Mouse (Mus musculus) liver, embryonic 14.5 days (tissue): ENCODE measurements at regions not wholly inside any gene's neighbourhood (a gene's known extent, or its start where the extent isn't known, plus 50 kb on each side); places are given as distances from the start of the nearest gene placed in this dataset.

Source experiments
- ATAC-seq: fragments of 200-750 bp; cut with Nextera tagmentation; 2 replicates; pipeline ENCODE4 v1.8.0; 2017; ENCODE audit warnings: moderate number of reproducible peaks, mild to moderate bottlenecking, moderate library complexity; ENCODE audit not compliant: insufficient read depth
- DNase-seq, 3 experiments: peaks; one replicate each; pipeline ENCODE4 v3.0.0-alpha.2; 2012 to 2013; ENCODE audit warnings: low read depth in 3 of 3, low spot score in 3 of 3
- H3K27ac ChIP-seq: fragments of 300-500 bp; sonication (generic); 2 replicates; pipeline ENCODE4 v1.5.1; 2014; ENCODE audit warnings: moderate library complexity, mild to moderate bottlenecking, control low read depth, inconsistent platforms
- H3K27me3 ChIP-seq: fragments of 300-500 bp; sonication (generic); 2 replicates; pipeline ENCODE4 v1.6.1; 2014; ENCODE audit warnings: mild to moderate bottlenecking, low read length, moderate library complexity; ENCODE audit not compliant: control insufficient read depth, insufficient read depth
- H3K36me3 ChIP-seq: fragments of 300-500 bp; sonication (generic); replicated peaks from 2 replicates; pipeline ENCODE4 v1.6.1; 2014; ENCODE audit warnings: low read depth; ENCODE audit not compliant: control insufficient read depth, insufficient read depth
- H3K4me1 ChIP-seq, 2 experiments: fragments of 200-500 bp in 1 of 2; fragments of 300-500 bp in 1 of 2; sonication (generic) in 1 of 2; replicated peaks; 2 replicates each; pipeline ENCODE4 v1.6.1; 2012 to 2014; ENCODE audit warnings: antibody characterized with exemption in 1 of 2, inconsistent platforms in 1 of 2, low read length in 1 of 2; ENCODE audit not compliant: control insufficient read depth in 2 of 2, insufficient read depth in 2 of 2
- H3K4me2 ChIP-seq: fragments of 300-500 bp; sonication (generic); 2 replicates; pipeline ENCODE4 v1.6.1; 2014; ENCODE audit warnings: low read depth, mild to moderate bottlenecking, control low read depth, moderate library complexity
- H3K4me3 ChIP-seq, 2 experiments: fragments of 200-500 bp in 1 of 2; fragments of 300-500 bp in 1 of 2; sonication (generic) in 1 of 2; 2 replicates each; pipeline ENCODE4 v1.5.1; 2012 to 2014; ENCODE audit warnings: low read depth in 2 of 2, low read length in 2 of 2, mild to moderate bottlenecking in 2 of 2, control low read depth in 1 of 2, inconsistent platforms in 1 of 2, moderate library complexity in 1 of 2; ENCODE audit not compliant: insufficient read depth in 1 of 2
- H3K9ac ChIP-seq: fragments of 300-500 bp; sonication (generic); replicated peaks from 2 replicates; pipeline ENCODE4 v1.6.1; 2014; ENCODE audit warnings: mild to moderate bottlenecking, control low read depth, moderate library complexity
- H3K9me3 ChIP-seq: fragments of 300-500 bp; sonication (generic); 2 replicates; pipeline ENCODE4 v1.6.1; 2016; ENCODE audit warnings: low read length, mixed read lengths; ENCODE audit not compliant: control insufficient read depth
- CTCF ChIP-seq: IDR thresholded peaks from 2 replicates; pipeline ENCODE4 v1.5.1; 2016; ENCODE audit warnings: antibody characterized with exemption, low read depth, control low read depth
- EP300 ChIP-seq: IDR thresholded peaks from 2 replicates; pipeline ENCODE4 v1.6.1; 2016; ENCODE audit warnings: antibody characterized with exemption, low read depth
- WGBS: fragments of 180-500 bp; shearing (Covaris S2); extraction: QIAGEN DNeasy Blood & Tissue Kit; methylation state at CpG from one replicate; pipeline ENCODE4 v1.1.7; 2014; ENCODE audit not compliant: insufficient replicate concordance; 5-methylcytosine and 5-hydroxymethylcytosine counted together

GRCm38 (mm10) chr9:85493760-85494159, 166.6 kb upstream of the Tent5a start:
- Histone ChIP-seq H3K4me1 (no peaks in the 10 kb centered on the region), H3K9me3 (no peaks in the 10 kb centered on the region), H3K27me3 (no peaks in the 10 kb centered on the region), H3K27ac (no peak overlapping the region), H3K9ac (no peak overlapping the region), H3K36me3 (no peaks in the 10 kb centered on the region), H3K4me2 (no peak overlapping the region), H3K4me3 (no peak overlapping the region)
- DNase-seq, result no peak
- TF ChIP-seq EP300 (no peak), CTCF (no peak)
- ATAC-seq, result peak; percentile 8; the same call in 1 of the 2 replicates
- WGBS, result 55% methylated on average over 4 of the region's 4 CpGs

- H3K4me3 ChIP-seq, result no peak overlapping the region
- no peaks in the 10 kb centered on the region for H3K27me3 ChIP-seq
- ATAC-seq, result no peak
- no peaks in the 10 kb centered on the region for H3K36me3 ChIP-seq
- no peak overlapping the region for H3K9ac ChIP-seq
- no peak overlapping the region for H3K4me2 ChIP-seq
- TF ChIP-seq CTCF, result no peak
- no peak for TF ChIP-seq EP300
- no peaks in the 10 kb centered on the region for H3K4me1 ChIP-seq
- no peak for DNase-seq
- WGBS, result 47% methylated on average over 3 of the region's 3 CpGs
- H3K9me3 ChIP-seq, result no peaks in the 10 kb centered on the region
- H3K27ac ChIP-seq, result no peak overlapping the region
These were observed 163.2 kb upstream of the Tent5a start for GRCm38 (mm10) chr9:85490367-85490766.

GRCm38 (mm10) chr9:85487915-85488314, 160.8 kb upstream of the Tent5a start:
- 53% methylated on average over 2 of the region's 2 CpGs for WGBS
- Histone ChIP-seq H3K4me3 (no peak overlapping the region), H3K4me1 (no peaks in the 10 kb centered on the region), H3K4me2 (no peak overlapping the region), H3K27me3 (no peaks in the 10 kb centered on the region), H3K9ac (no peak overlapping the region), H3K27ac (no peak overlapping the region), H3K9me3 (no peaks in the 10 kb centered on the region), H3K36me3 (no peaks in the 10 kb centered on the region)
- no peak for TF ChIP-seq CTCF
- no peak for DNase-seq
- no peak for ATAC-seq

GRCm38 (mm10) chr9:85487052-85487668, 160.0 kb upstream of the Tent5a start:
- WGBS, result 47% methylated on average over 3 of the region's 3 CpGs
- TF ChIP-seq EP300 (no peak), CTCF (no peak)
- no peaks in the 10 kb centered on the region for H3K36me3 ChIP-seq
- no peak overlapping the region for H3K9ac ChIP-seq
- no peak overlapping the region for H3K4me2 ChIP-seq
- DNase-seq, result no peak
- no peaks in the 10 kb centered on the region for H3K4me1 ChIP-seq
- no peak overlapping the region for H3K4me3 ChIP-seq
- no peaks in the 10 kb centered on the region for H3K27me3 ChIP-seq
- H3K9me3 ChIP-seq, result no peaks in the 10 kb centered on the region
- no peak overlapping the region for H3K27ac ChIP-seq
- no peak for ATAC-seq

- Histone ChIP-seq H3K4me3 (no peak overlapping the region), H3K9ac (no peak overlapping the region), H3K27me3 (no peaks in the 10 kb centered on the region), H3K36me3 (no peaks in the 10 kb centered on the region), H3K4me2 (no peak overlapping the region), H3K4me1 (no peaks in the 10 kb centered on the region), H3K27ac (no peak overlapping the region), H3K9me3 (no peaks in the 10 kb centered on the region)
- no peak for DNase-seq
- no peak for TF ChIP-seq EP300
- TF ChIP-seq CTCF, result no peak
- WGBS, result 59% methylated on average over 1 of the region's 1 CpGs
- ATAC-seq, result no peak
These were observed 158.6 kb upstream of the Tent5a start for GRCm38 (mm10) chr9:85485749-85486148.
